In genomic region chr13:9760057-9760456, GRCm38 (mm10) we compare ENCODE assay signal across 10 mouse cellular contexts. TPM values are rescaled to one million over a fixed set of nuclear protein-coding genes. Genes with fewer than 3 reads are reported as not detected.
DNase-seq lines count a peak whose midpoint lies in the region; ATAC-seq lines count a peak whose summit lies in the region.
"Had no signal": no experiment of that assay in that cellular context is flagged by ENCODE, and none has a peak within 500 bp of the region (broad histone marks: within the 10 kb centered on the region; RNA-seq: fewer than 3 reads in every experiment).

No protein-coding gene starts in this region.

- peak; percentile 47 for ATAC-seq in hindbrain, embryonic 11.5 days (ENCODE audit: low FRiP score)
- no peak for ATAC-seq in hindbrain, embryonic 16.5 days
- ATAC-seq in inflammation-experienced regulatory T-cells, adult 6 months = peak; percentile 43

- peak; percentile 62 for DNase-seq in hindbrain, embryonic 11.5 days (ENCODE audit: low spot score)
- peak; percentile 23 for DNase-seq in R1 (ENCODE audit: low read depth, low spot score)
- DNase-seq in naive thymus-derived CD4-positive, alpha-beta T cell, adult 2 months (ENCODE audit: low read depth) = peak; percentile 73
- DNase-seq in right cerebral cortex, postnatal 36 days (ENCODE audit: low spot score in 2 of 2) = no peak
- no peak for DNase-seq in left cerebral cortex, adult 18-20 months (ENCODE audit: low spot score in 2 of 2)
- no peak for DNase-seq in cerebellum, adult 9-11 months

- WGBS in hindbrain, embryonic 11.5 days = 36% methylated on average over 6 of the region's 6 CpGs
- whole genome bisulfite sequencing in hindbrain, embryonic 16.5 days = 14% methylated on average over 6 of the region's 6 CpGs

- H3K9ac ChIP-seq in hindbrain, embryonic 11.5 days (ENCODE audit: low read depth, low read length) = no peak overlapping the region
- H3K9ac ChIP-seq in hindbrain, embryonic 16.5 days (ENCODE audit: low read depth, low read length) = no peak overlapping the region
- H3K9ac ChIP-seq: hindbrain, embryonic 15.5 days; limb, embryonic 15.5 days had no signal

- H3K4me1 ChIP-seq in hindbrain, embryonic 11.5 days (replicated peaks; ENCODE audit: control insufficient read depth, insufficient read depth, low read length) = no peaks in the 10 kb centered on the region
- H3K4me1 ChIP-seq in hindbrain, embryonic 16.5 days (ENCODE audit: control insufficient read depth, insufficient read depth, low read depth, low read length) = peaks cover 21% of the 10 kb centered on the region

- H3K4me3 ChIP-seq in hindbrain, embryonic 11.5 days (ENCODE audit: low read depth, low read length) = no peak overlapping the region
- H3K4me3 ChIP-seq in hindbrain, embryonic 16.5 days (ENCODE audit: low read length) = no peak overlapping the region
- H3K4me3 ChIP-seq: hindbrain, embryonic 15.5 days; limb, embryonic 15.5 days had no signal

- no peak overlapping the region for H3K4me2 ChIP-seq in hindbrain, embryonic 11.5 days (replicated peaks; ENCODE audit: low read depth, low read length)
- H3K4me2 ChIP-seq in hindbrain, embryonic 16.5 days (ENCODE audit: low read length) = no peak overlapping the region
- H3K4me2 ChIP-seq: hindbrain, embryonic 15.5 days; limb, embryonic 15.5 days had no signal

- no peaks in the 10 kb centered on the region for H3K27me3 ChIP-seq in hindbrain, embryonic 11.5 days (ENCODE audit: control insufficient read depth, insufficient read depth, low read length)
- H3K27me3 ChIP-seq in hindbrain, embryonic 16.5 days (replicated peaks; ENCODE audit: control insufficient read depth, insufficient read depth, low read length) = no peaks in the 10 kb centered on the region
- H3K27me3 ChIP-seq: hindbrain, embryonic 15.5 days; limb, embryonic 15.5 days had no signal

- H3K36me3 ChIP-seq in hindbrain, embryonic 11.5 days (ENCODE audit: control insufficient read depth, insufficient read depth, low read length) = no peaks in the 10 kb centered on the region
- no peaks in the 10 kb centered on the region for H3K36me3 ChIP-seq in hindbrain, embryonic 16.5 days (ENCODE audit: control insufficient read depth, insufficient read depth, low read length)
- H3K36me3 ChIP-seq: hindbrain, embryonic 15.5 days; limb, embryonic 15.5 days had no signal

- no peak overlapping the region for H3K27ac ChIP-seq in hindbrain, embryonic 11.5 days (ENCODE audit: low read depth, low read length)
- H3K27ac ChIP-seq in hindbrain, embryonic 16.5 days (ENCODE audit: low read depth, low read length) = no peak overlapping the region
- H3K27ac ChIP-seq: hindbrain, embryonic 15.5 days; limb, embryonic 15.5 days had no signal

- no peaks in the 10 kb centered on the region for H3K9me3 ChIP-seq in hindbrain, embryonic 11.5 days (ENCODE audit: control insufficient read depth, low read length)
- no peaks in the 10 kb centered on the region for H3K9me3 ChIP-seq in hindbrain, embryonic 16.5 days (ENCODE audit: control insufficient read depth, low read length)
- H3K9me3 ChIP-seq: hindbrain, embryonic 15.5 days; limb, embryonic 15.5 days had no signal

RNA-seq across cellular contexts. Expression of gene Zmynd11, which starts 5.1 kb away (rescaled TPM):
- 139 and 148 TPM in 2 replicates for polyA plus RNA-seq in hindbrain, embryonic 11.5 days (2014; fragmentation: Nextera tagmentation; extraction: Ambion mirVana)
- 141 and 165 TPM in 2 replicates for polyA plus RNA-seq in hindbrain, embryonic 16.5 days (2015; fragmentation: Nextera tagmentation; extraction: Ambion mirVana)
- polyA plus RNA-seq in inflammation-experienced regulatory T-cells, adult 6 months (2017; shearing (Covaris generic)) = 10 to 100 TPM; 38.7 to 60.8 (median 48.6) TPM
- total RNA-seq in left cerebral cortex, adult 18-20 months (2021) = 100 to 1,000 TPM; 227 to 249 TPM

Comparison
In these comparisons a context has a peak if more than half of its experiments do, and no peak if none do; other contexts are left out.
1. DNase-seq: peak in hindbrain, embryonic 11.5 days (single experiment), R1 (single experiment) and naive thymus-derived CD4-positive, alpha-beta T cell, adult 2 months (single experiment); none in right cerebral cortex, postnatal 36 days (0 of 2), left cerebral cortex, adult 18-20 months (0 of 2) and cerebellum, adult 9-11 months (single experiment).